Mouse (Mus musculus) liver, embryonic 14.5 days (tissue): ENCODE data around the gene Fat4. TPM values are rescaled to one million over a fixed set of nuclear protein-coding genes. Genes with fewer than 3 reads are reported as not detected.

Experiments used
- ATAC-seq: fragments of 200-750 bp; cut with Nextera tagmentation; 2 replicates; pipeline ENCODE4 v1.8.0; 2017; ENCODE audit warnings: moderate number of reproducible peaks, mild to moderate bottlenecking, moderate library complexity; ENCODE audit not compliant: insufficient read depth
- DNase-seq, 3 experiments: peaks; one replicate each; pipeline ENCODE4 v3.0.0-alpha.2; 2012 to 2013; ENCODE audit warnings: low read depth in 3 of 3, low spot score in 3 of 3
- H3K27ac ChIP-seq: fragments of 300-500 bp; sonication (generic); 2 replicates; pipeline ENCODE4 v1.5.1; 2014; ENCODE audit warnings: moderate library complexity, mild to moderate bottlenecking, control low read depth, inconsistent platforms
- H3K27me3 ChIP-seq: fragments of 300-500 bp; sonication (generic); 2 replicates; pipeline ENCODE4 v1.6.1; 2014; ENCODE audit warnings: mild to moderate bottlenecking, low read length, moderate library complexity; ENCODE audit not compliant: control insufficient read depth, insufficient read depth
- H3K36me3 ChIP-seq: fragments of 300-500 bp; sonication (generic); replicated peaks from 2 replicates; pipeline ENCODE4 v1.6.1; 2014; ENCODE audit warnings: low read depth; ENCODE audit not compliant: control insufficient read depth, insufficient read depth
- H3K4me1 ChIP-seq, 2 experiments: fragments of 200-500 bp in 1 of 2; fragments of 300-500 bp in 1 of 2; sonication (generic) in 1 of 2; replicated peaks; 2 replicates each; pipeline ENCODE4 v1.6.1; 2012 to 2014; ENCODE audit warnings: antibody characterized with exemption in 1 of 2, inconsistent platforms in 1 of 2, low read length in 1 of 2; ENCODE audit not compliant: control insufficient read depth in 2 of 2, insufficient read depth in 2 of 2
- H3K4me2 ChIP-seq: fragments of 300-500 bp; sonication (generic); 2 replicates; pipeline ENCODE4 v1.6.1; 2014; ENCODE audit warnings: low read depth, mild to moderate bottlenecking, control low read depth, moderate library complexity
- H3K4me3 ChIP-seq, 2 experiments: fragments of 200-500 bp in 1 of 2; fragments of 300-500 bp in 1 of 2; sonication (generic) in 1 of 2; 2 replicates each; pipeline ENCODE4 v1.5.1; 2012 to 2014; ENCODE audit warnings: low read depth in 2 of 2, low read length in 2 of 2, mild to moderate bottlenecking in 2 of 2, control low read depth in 1 of 2, inconsistent platforms in 1 of 2, moderate library complexity in 1 of 2; ENCODE audit not compliant: insufficient read depth in 1 of 2
- H3K9ac ChIP-seq: fragments of 300-500 bp; sonication (generic); replicated peaks from 2 replicates; pipeline ENCODE4 v1.6.1; 2014; ENCODE audit warnings: mild to moderate bottlenecking, control low read depth, moderate library complexity
- H3K9me3 ChIP-seq: fragments of 300-500 bp; sonication (generic); 2 replicates; pipeline ENCODE4 v1.6.1; 2016; ENCODE audit warnings: low read length, mixed read lengths; ENCODE audit not compliant: control insufficient read depth
- CTCF ChIP-seq: IDR thresholded peaks from 2 replicates; pipeline ENCODE4 v1.5.1; 2016; ENCODE audit warnings: antibody characterized with exemption, low read depth, control low read depth
- EP300 ChIP-seq: IDR thresholded peaks from 2 replicates; pipeline ENCODE4 v1.6.1; 2016; ENCODE audit warnings: antibody characterized with exemption, low read depth
- WGBS: fragments of 180-500 bp; shearing (Covaris S2); extraction: QIAGEN DNeasy Blood & Tissue Kit; methylation state at CpG from one replicate; pipeline ENCODE4 v1.1.7; 2014; ENCODE audit not compliant: insufficient replicate concordance; 5-methylcytosine and 5-hydroxymethylcytosine counted together
- polyA plus RNA-seq, 2 experiments: library from polyadenylated mRNA; depleted of rRNA in 1 of 2; stranded (reverse) in 1 of 2; unstranded in 1 of 2; fragments of >200 nt; fragmentation: Nextera tagmentation in 1 of 2; extraction: Ambion mirVana in 1 of 2; gene quantifications; 2 replicates each; pipeline versions ENCODE4 v1.2.1 to v1.2.3; 2012 to 2014

The Fat4 gene
- polyA plus RNA-seq, 2 experiments = 0.24 to 0.25 TPM

- Histone ChIP-seq H3K4me3 (no peak overlapping the region), H3K27me3 (no peaks in the 10 kb centered on the region), H3K9me3 (no peaks in the 10 kb centered on the region), H3K27ac (no peak overlapping the region), H3K4me2 (no peak overlapping the region), H3K4me1 (no peaks in the 10 kb centered on the region), H3K36me3 (no peaks in the 10 kb centered on the region), H3K9ac (no peak overlapping the region)
- TF ChIP-seq EP300 = no peak
- TF ChIP-seq CTCF = no peak
- no peak for DNase-seq
- WGBS = 52% methylated on average over 3 of the region's 3 CpGs
- ATAC-seq = no peak
Measured at GRCm38 (mm10) chr3:38928751-38929150, 42.0 kb downstream of the Fat4 start.

- Histone ChIP-seq H3K4me2 (no peak overlapping the region), H3K36me3 (no peaks in the 10 kb centered on the region), H3K9ac (no peak overlapping the region), H3K9me3 (no peaks in the 10 kb centered on the region), H3K27ac (no peak overlapping the region), H3K4me3 (no peak overlapping the region), H3K4me1 (no peaks in the 10 kb centered on the region), H3K27me3 (no peaks in the 10 kb centered on the region)
- TF ChIP-seq CTCF = no peak
- ATAC-seq (no peak), DNase-seq (no peak)
- WGBS = 70% methylated on average over 7 of the region's 7 CpGs
Measured at GRCm38 (mm10) chr3:38934780-38935179, 48.0 kb downstream of the Fat4 start.

- TF ChIP-seq EP300 (no peak), CTCF (no peak)
- no peak overlapping the region for H3K4me2 ChIP-seq
- no peaks in the 10 kb centered on the region for H3K9me3 ChIP-seq
- H3K27ac ChIP-seq = no peak overlapping the region
- ATAC-seq (no peak), DNase-seq (no peak)
- no peak overlapping the region for H3K9ac ChIP-seq
- H3K36me3 ChIP-seq = no peaks in the 10 kb centered on the region
- 69% methylated on average over 7 of the region's 7 CpGs for WGBS
- H3K27me3 ChIP-seq = no peaks in the 10 kb centered on the region
- no peak overlapping the region for H3K4me3 ChIP-seq
- no peaks in the 10 kb centered on the region for H3K4me1 ChIP-seq
Measured at GRCm38 (mm10) chr3:38936485-38936884, 49.7 kb downstream of the Fat4 start.

- H3K27me3 ChIP-seq = no peaks in the 10 kb centered on the region
- no peaks in the 10 kb centered on the region for H3K4me1 ChIP-seq
- no peak overlapping the region for H3K4me2 ChIP-seq
- TF ChIP-seq CTCF (no peak), EP300 (no peak)
- H3K9ac ChIP-seq = no peak overlapping the region
- H3K9me3 ChIP-seq = no peaks in the 10 kb centered on the region
- 57% methylated on average over 8 of the region's 8 CpGs for WGBS
- H3K36me3 ChIP-seq = no peaks in the 10 kb centered on the region
- no peak overlapping the region for H3K4me3 ChIP-seq
- ATAC-seq = no peak
- no peak overlapping the region for H3K27ac ChIP-seq
- no peak for DNase-seq
Measured at GRCm38 (mm10) chr3:38937159-38937558, 50.4 kb downstream of the Fat4 start.

GRCm38 (mm10) chr3:38938136-38938535 is 51.4 kb downstream of the Fat4 start:
- H3K9ac ChIP-seq = no peak overlapping the region
- DNase-seq (no peak), ATAC-seq (no peak)
- WGBS = 58% methylated on average over 5 of the region's 5 CpGs
- no peak overlapping the region for H3K27ac ChIP-seq
- no peaks in the 10 kb centered on the region for H3K9me3 ChIP-seq
- TF ChIP-seq CTCF = no peak
- no peak for TF ChIP-seq EP300
- H3K27me3 ChIP-seq = no peaks in the 10 kb centered on the region
- no peaks in the 10 kb centered on the region for H3K36me3 ChIP-seq
- H3K4me2 ChIP-seq = no peak overlapping the region
- no peak overlapping the region for H3K4me3 ChIP-seq
- no peaks in the 10 kb centered on the region for H3K4me1 ChIP-seq
